Mouse (Mus musculus) embryonic facial prominence, embryonic 14.5 days (tissue): ENCODE measurements around the gene Polr2e. TPM values are rescaled to one million over a fixed set of nuclear protein-coding genes. Genes with fewer than 3 reads are reported as not detected.
A peak's percentile ranks its signal among the peaks of the same experiment; 100 is the strongest.

Source experiments
- ATAC-seq: fragments of 200-750 bp; cut with Nextera tagmentation; 2 replicates; pipeline ENCODE4 v1.8.0; 2017; ENCODE audit warnings: low read depth, moderate number of reproducible peaks, moderate TSS enrichment
- DNase-seq: peaks from one replicate; pipeline ENCODE4 v3.0.0-alpha.2; 2015; ENCODE audit warnings: low spot score
- H3K27ac ChIP-seq: fragments of 300-500 bp; sonication (generic); replicated peaks from 2 replicates; pipeline ENCODE4 v1.5.1; 2014; ENCODE audit warnings: low read depth, mild to moderate bottlenecking, low read length, moderate library complexity
- H3K27me3 ChIP-seq: fragments of 300-500 bp; sonication (generic); replicated peaks from 2 replicates; pipeline ENCODE4 v1.6.1; 2014; ENCODE audit warnings: low read length; ENCODE audit not compliant: control insufficient read depth, insufficient read depth
- H3K36me3 ChIP-seq: fragments of 300-500 bp; sonication (generic); 2 replicates; pipeline ENCODE4 v1.6.1; 2014; ENCODE audit warnings: low read length, mixed read lengths; ENCODE audit not compliant: control insufficient read depth, insufficient read depth
- H3K4me1 ChIP-seq: fragments of 300-500 bp; sonication (generic); 2 replicates; pipeline ENCODE4 v1.6.1; 2014; ENCODE audit warnings: antibody characterized with exemption, low read length; ENCODE audit not compliant: control insufficient read depth, insufficient read depth
- H3K4me2 ChIP-seq: fragments of 300-500 bp; sonication (generic); 2 replicates; pipeline ENCODE4 v1.6.1; 2014; ENCODE audit warnings: low read depth, mild to moderate bottlenecking, low read length, moderate library complexity, mixed read lengths
- H3K4me3 ChIP-seq: fragments of 300-500 bp; sonication (generic); 2 replicates; pipeline ENCODE4 v1.5.1; 2014; ENCODE audit warnings: low read depth, mild to moderate bottlenecking, low read length
- H3K9ac ChIP-seq: fragments of 300-500 bp; sonication (generic); 2 replicates; pipeline ENCODE4 v1.6.1; 2014; ENCODE audit warnings: low read depth, mild to moderate bottlenecking, low read length, moderate library complexity, mixed read lengths
- H3K9me3 ChIP-seq: fragments of 300-500 bp; sonication (generic); 2 replicates; pipeline ENCODE4 v1.6.1; 2016; ENCODE audit warnings: low read length; ENCODE audit not compliant: control insufficient read depth
- WGBS: fragments of 180-500 bp; shearing (Covaris S2); extraction: QIAGEN DNeasy Blood & Tissue Kit; methylation state at CpG from one replicate; pipeline ENCODE4 v1.1.7; 2014; 5-methylcytosine and 5-hydroxymethylcytosine counted together
- polyA plus RNA-seq: library from polyadenylated mRNA; unstranded; fragments of >200 nt; fragmentation: Nextera tagmentation; extraction: Ambion mirVana; gene quantifications from 2 replicates; pipeline ENCODE4 v1.2.1, GENCODE M21; 2014

Polr2e gene
- polyA plus RNA-seq, 1 experiment from 2014 or later, result 207 TPM

GRCm38 (mm10) chr10:80019471-80020131 is 20.0 kb downstream of the Polr2e start:
- H3K27ac ChIP-seq, result no peak overlapping the region

GRCm38 (mm10) chr10:80018739-80019297 is 20.8 kb downstream of the Polr2e start:
- peak overlapping the region; percentile 45; the same call in 1 of the 2 replicates for H3K9ac ChIP-seq
- WGBS, result 11% methylated on average over 10 of the region's 15 CpGs
- no peaks in the 10 kb centered on the region for H3K36me3 ChIP-seq
- H3K27ac ChIP-seq, result no peak overlapping the region
- H3K9me3 ChIP-seq, result no peaks in the 10 kb centered on the region
- no peak overlapping the region for H3K4me3 ChIP-seq
- H3K4me2 ChIP-seq, result peak overlapping the region; percentile 46; the same call in 1 of the 2 replicates
- H3K27me3 ChIP-seq, result peaks cover 24% of the 10 kb centered on the region
- ATAC-seq (peak; percentile 43; the same call in 1 of the 2 replicates), DNase-seq (no peak)
- H3K4me1 ChIP-seq, result 0 out of 2 replicates have a peak, but pooled peaks cover 9% of the 10 kb centered on the region

More at GRCm38 (mm10) chr10:80019471-80020131, 20.0 kb downstream of the Polr2e start:
- H3K36me3 ChIP-seq, result no peaks in the 10 kb centered on the region
- DNase-seq, result no peak
- peaks cover 17% of the 10 kb centered on the region for H3K27me3 ChIP-seq
- peak overlapping the region; percentile 45 for H3K9ac ChIP-seq
- ATAC-seq, result peak; percentile 38; the same call in 1 of the 2 replicates
- H3K9me3 ChIP-seq, result no peaks in the 10 kb centered on the region
- H3K4me1 ChIP-seq, result 0 out of 2 replicates have a peak, but pooled peaks cover 9% of the 10 kb centered on the region
- WGBS, result 9% methylated on average over 19 of the region's 20 CpGs
- peak overlapping the region; percentile 46 for H3K4me2 ChIP-seq
- H3K4me3 ChIP-seq, result peak overlapping the region; percentile 14

GRCm38 (mm10) chr10:80017771-80018170 is 21.8 kb downstream of the Polr2e start:
- DNase-seq (no peak), ATAC-seq (no peak)
- H3K4me3 ChIP-seq, result no peak overlapping the region
- no peak overlapping the region for H3K27ac ChIP-seq
- H3K36me3 ChIP-seq, result no peaks in the 10 kb centered on the region
- peaks cover 35% of the 10 kb centered on the region for H3K27me3 ChIP-seq
- 0 out of 2 replicates have a peak, but pooled peaks cover 9% of the 10 kb centered on the region for H3K4me1 ChIP-seq
- H3K9me3 ChIP-seq, result no peaks in the 10 kb centered on the region
- 82% methylated on average over 14 of the region's 14 CpGs for WGBS
- H3K9ac ChIP-seq, result no peak overlapping the region
- no peak overlapping the region for H3K4me2 ChIP-seq

- Histone ChIP-seq H3K4me3 (no peak overlapping the region), H3K27ac (no peak overlapping the region), H3K4me1 (0 out of 2 replicates have a peak, but pooled peaks cover 9% of the 10 kb centered on the region), H3K27me3 (peaks cover 39% of the 10 kb centered on the region), H3K9ac (no peak overlapping the region), H3K4me2 (no peak overlapping the region), H3K36me3 (no peaks in the 10 kb centered on the region), H3K9me3 (no peaks in the 10 kb centered on the region)
- ATAC-seq, result no peak
- DNase-seq, result no peak
- WGBS, result 69% methylated on average over 3 of the region's 3 CpGs
These were observed 22.2 kb downstream of the Polr2e start for GRCm38 (mm10) chr10:80017361-80017760.

GRCm38 (mm10) chr10:80016931-80017330 is 22.7 kb downstream of the Polr2e start:
- H3K4me3 ChIP-seq, result no peak overlapping the region

GRCm38 (mm10) chr10:80016511-80016910 is 23.1 kb downstream of the Polr2e start, which contains the start of gene Arhgap45:
Gene Arhgap45 (plus strand): TSS chr10:80016653.
- no peak within 1 kb of the TSS for H3K9ac ChIP-seq
- DNase-seq (no peak), ATAC-seq (no peak)
- 0 out of 2 replicates have a peak, but pooled peaks cover 9% of the 10 kb centered on the region for H3K4me1 ChIP-seq
- no peak within 1 kb of the TSS for H3K4me3 ChIP-seq
- H3K27me3 ChIP-seq, result peaks cover 44% of the 10 kb centered on the region
- 0 out of 2 replicates have a peak, but pooled peaks cover 2% of the 10 kb centered on the region for H3K36me3 ChIP-seq
- no peak within 1 kb of the TSS for H3K4me2 ChIP-seq
- H3K27ac ChIP-seq, result no peak within 1 kb of the TSS
- WGBS, result 70% methylated on average over 9 of the region's 11 CpGs
- H3K9me3 ChIP-seq, result peaks cover under 1% of the 10 kb centered on the region; the same call in 1 of the 2 replicates

More at GRCm38 (mm10) chr10:80016931-80017330, 22.7 kb downstream of the Polr2e start:
- no peak for DNase-seq
- Histone ChIP-seq H3K27me3 (peaks cover 43% of the 10 kb centered on the region), H3K4me2 (no peak overlapping the region), H3K9ac (no peak overlapping the region), H3K4me1 (0 out of 2 replicates have a peak, but pooled peaks cover 9% of the 10 kb centered on the region), H3K36me3 (no peaks in the 10 kb centered on the region), H3K9me3 (no peaks in the 10 kb centered on the region), H3K27ac (no peak overlapping the region)
- no peak for ATAC-seq
- 91% methylated on average over 10 of the region's 10 CpGs for WGBS

GRCm38 (mm10) chr10:80015583-80015982 is 24.0 kb downstream of the Polr2e start:
- 74% methylated on average over 10 of the region's 10 CpGs for WGBS
- Histone ChIP-seq H3K27me3 (peaks cover 44% of the 10 kb centered on the region), H3K36me3 (0 out of 2 replicates have a peak, but pooled peaks cover 11% of the 10 kb centered on the region), H3K27ac (no peak overlapping the region), H3K4me3 (no peak overlapping the region), H3K9me3 (peaks cover 10% of the 10 kb centered on the region), H3K9ac (no peak overlapping the region), H3K4me1 (0 out of 2 replicates have a peak, but pooled peaks cover 9% of the 10 kb centered on the region), H3K4me2 (no peak overlapping the region)
- ATAC-seq (no peak), DNase-seq (no peak)

GRCm38 (mm10) chr10:80014484-80015290 is 24.9 kb downstream of the Polr2e start:
- no peak overlapping the region for H3K4me2 ChIP-seq
- H3K9ac ChIP-seq, result no peak overlapping the region
- 24% methylated on average over 26 of the region's 28 CpGs for WGBS

More at GRCm38 (mm10) chr10:80014484-80015290, 24.9 kb downstream of the Polr2e start:
- Histone ChIP-seq H3K4me3 (no peak overlapping the region), H3K27ac (no peak overlapping the region), H3K36me3 (peaks cover 17% of the 10 kb centered on the region; the same call in 1 of the 2 replicates), H3K4me1 (0 out of 2 replicates have a peak, but pooled peaks cover 7% of the 10 kb centered on the region), H3K27me3 (peaks cover 44% of the 10 kb centered on the region), H3K9me3 (peaks cover 16% of the 10 kb centered on the region)
- DNase-seq (no peak), ATAC-seq (no peak; the same call in 1 of the 2 replicates)
